Mouse (Mus musculus) midbrain, embryonic 11.5 days (tissue): Measurements from ENCODE around the gene Ankrd52. TPM values are rescaled to one million over a fixed set of nuclear protein-coding genes. Genes with fewer than 3 reads are reported as not detected.

Experiments used
- ATAC-seq: fragments of 200-750 bp; cut with Nextera tagmentation; 2 replicates; pipeline ENCODE4 v1.8.0; 2017; ENCODE audit warnings: moderate TSS enrichment, moderate library complexity; ENCODE audit not compliant: low FRiP score
- DNase-seq: peaks from one replicate; pipeline ENCODE4 v3.0.0; 2015; ENCODE audit warnings: low spot score; ENCODE audit errors: missing footprints
- H3K27ac ChIP-seq: fragments of 300-500 bp; sonication (generic); 2 replicates; pipeline ENCODE4 v1.5.1; 2014; ENCODE audit warnings: low read depth, low read length
- H3K27me3 ChIP-seq: fragments of 300-500 bp; sonication (generic); 2 replicates; pipeline ENCODE4 v1.6.1; 2014; ENCODE audit warnings: mild to moderate bottlenecking, low read length, moderate library complexity, mixed read lengths; ENCODE audit not compliant: control insufficient read depth, insufficient read depth
- H3K36me3 ChIP-seq: fragments of 300-500 bp; sonication (generic); 2 replicates; pipeline ENCODE4 v1.6.1; 2014; ENCODE audit warnings: mild to moderate bottlenecking, low read length, moderate library complexity, mixed read lengths; ENCODE audit not compliant: control insufficient read depth, insufficient read depth
- H3K4me1 ChIP-seq: fragments of 300-500 bp; sonication (generic); 2 replicates; pipeline ENCODE4 v1.6.1; 2014; ENCODE audit warnings: low read length; ENCODE audit not compliant: control insufficient read depth, insufficient read depth
- H3K4me2 ChIP-seq: fragments of 300-500 bp; sonication (generic); 2 replicates; pipeline ENCODE4 v1.6.1; 2014; ENCODE audit warnings: mild to moderate bottlenecking, moderate library complexity
- H3K4me3 ChIP-seq: fragments of 300-500 bp; sonication (generic); 2 replicates; pipeline ENCODE4 v1.5.1; 2014; ENCODE audit warnings: low read depth, low read length
- H3K9ac ChIP-seq: fragments of 300-500 bp; sonication (generic); 2 replicates; pipeline ENCODE4 v1.6.1; 2014; ENCODE audit warnings: low read length
- H3K9me3 ChIP-seq: fragments of 300-500 bp; sonication (generic); 2 replicates; pipeline ENCODE4 v1.6.1; 2016; ENCODE audit warnings: low read length; ENCODE audit not compliant: control insufficient read depth
- WGBS: fragments of 180-500 bp; shearing (Covaris S2); extraction: QIAGEN DNeasy Blood & Tissue Kit; methylation state at CpG from one replicate; pipeline ENCODE4 v1.1.7; 2014; 5-methylcytosine and 5-hydroxymethylcytosine counted together
- polyA plus RNA-seq: library from polyadenylated mRNA; unstranded; fragments of >200 nt; fragmentation: Nextera tagmentation; extraction: Ambion mirVana; gene quantifications from 2 replicates; pipeline ENCODE4 v1.2.1, GENCODE M21; 2014

Ankrd52 gene
- polyA plus RNA-seq, 1 experiment from 2014 or later = 8.6 TPM

DNA sequence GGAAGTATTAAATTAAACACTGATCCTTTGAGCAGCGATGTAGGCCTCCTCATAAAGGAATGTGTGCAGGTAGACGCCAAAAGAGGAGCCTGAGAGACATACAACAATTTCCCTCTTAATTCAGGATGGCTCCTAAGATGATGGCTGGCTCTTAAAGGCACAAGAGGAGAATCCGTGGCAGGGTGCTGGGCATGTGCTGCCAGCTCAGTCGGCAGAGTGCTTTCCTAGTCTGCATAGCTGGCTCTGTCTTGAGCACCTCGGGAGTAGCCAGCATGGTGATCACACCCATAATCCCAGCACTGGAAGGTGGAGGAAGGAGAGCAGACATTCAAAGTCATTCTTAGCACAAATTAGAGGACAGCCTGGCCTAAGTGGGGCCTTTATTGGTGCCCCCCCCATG lies 59.0 kb downstream of the Ankrd52 start:
- Histone ChIP-seq H3K4me2 (no peak overlapping the region), H3K4me1 (no peaks in the 10 kb centered on the region), H3K9me3 (no peaks in the 10 kb centered on the region), H3K27ac (no peak overlapping the region), H3K36me3 (peaks cover 16% of the 10 kb centered on the region), H3K9ac (no peak overlapping the region), H3K27me3 (no peaks in the 10 kb centered on the region), H3K4me3 (no peak overlapping the region)
- 94% methylated on average over 5 of the region's 5 CpGs for WGBS
- DNase-seq (no peak), ATAC-seq (no peak)

DNA sequence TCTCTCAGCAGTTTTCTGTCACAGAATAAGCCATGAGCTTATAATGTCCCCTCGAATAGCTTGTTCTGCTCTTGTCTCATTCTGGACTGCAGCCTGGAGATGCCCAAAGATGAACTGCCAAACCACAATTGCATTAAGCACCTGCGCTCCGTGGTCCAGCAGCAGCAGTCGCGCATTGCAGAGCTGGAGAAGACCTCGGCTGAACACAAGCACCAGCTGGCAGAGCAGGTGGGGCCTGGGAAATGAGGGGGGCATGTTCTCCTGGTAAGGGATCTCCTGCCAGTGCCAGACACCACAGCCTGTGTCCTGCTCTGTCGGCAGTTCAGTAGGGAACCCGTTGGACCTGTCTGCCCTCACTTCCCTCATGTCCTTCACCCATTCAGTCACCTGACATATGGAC lies 59.5 kb downstream of the Ankrd52 start:
- Histone ChIP-seq H3K4me3 (no peak overlapping the region), H3K36me3 (peaks cover 16% of the 10 kb centered on the region), H3K4me2 (no peak overlapping the region), H3K9me3 (no peaks in the 10 kb centered on the region), H3K27me3 (no peaks in the 10 kb centered on the region), H3K9ac (no peak overlapping the region), H3K27ac (no peak overlapping the region), H3K4me1 (no peaks in the 10 kb centered on the region)
- DNase-seq (no peak), ATAC-seq (no peak)
- 94% methylated on average over 8 of the region's 8 CpGs for WGBS

GRCm38 (mm10) chr10:128438675-128439279 lies 61.9 kb downstream of the Ankrd52 start:
- Histone ChIP-seq H3K27me3 (no peaks in the 10 kb centered on the region), H3K27ac (no peak overlapping the region), H3K4me1 (no peaks in the 10 kb centered on the region), H3K9me3 (no peaks in the 10 kb centered on the region), H3K36me3 (peaks cover 16% of the 10 kb centered on the region), H3K4me2 (no peak overlapping the region), H3K9ac (no peak overlapping the region), H3K4me3 (no peak overlapping the region)
- ATAC-seq = no peak
- DNase-seq = no peak
- 85% methylated on average over 10 of the region's 10 CpGs for WGBS

DNA sequence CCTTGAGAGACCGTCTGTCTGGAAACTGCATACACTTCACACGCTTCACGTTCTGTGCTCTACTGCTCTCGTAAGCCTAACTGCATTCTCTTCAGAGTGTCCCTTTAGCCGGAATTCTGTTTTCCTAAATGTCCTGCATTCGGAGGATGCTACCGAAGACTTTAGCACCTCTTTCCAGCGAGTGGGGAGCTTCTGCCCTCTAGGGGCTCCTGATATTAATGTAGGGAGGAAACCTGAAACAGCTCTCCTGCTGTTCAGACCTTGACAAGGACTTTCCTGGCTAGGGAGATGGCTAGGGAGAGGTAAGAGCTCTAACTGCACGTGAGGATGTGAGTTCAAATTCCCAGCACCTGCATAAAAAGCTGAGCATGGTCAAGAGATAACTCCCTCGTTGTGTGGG lies 63.5 kb downstream of the Ankrd52 start:
- WGBS = 68% methylated on average over 10 of the region's 10 CpGs
- DNase-seq = no peak
- H3K27ac ChIP-seq = no peak overlapping the region
- H3K36me3 ChIP-seq = peaks cover 16% of the 10 kb centered on the region
- no peak overlapping the region for H3K4me3 ChIP-seq
- no peak overlapping the region for H3K4me2 ChIP-seq
- no peak overlapping the region for H3K9ac ChIP-seq
- H3K27me3 ChIP-seq = no peaks in the 10 kb centered on the region
- H3K9me3 ChIP-seq = no peaks in the 10 kb centered on the region
- no peak for ATAC-seq
- H3K4me1 ChIP-seq = no peaks in the 10 kb centered on the region

GRCm38 (mm10) chr10:128441324-128442119 lies 64.6 kb downstream of the Ankrd52 start:
- H3K27me3 ChIP-seq = no peaks in the 10 kb centered on the region
- ATAC-seq (no peak), DNase-seq (no peak)
- no peak overlapping the region for H3K9ac ChIP-seq
- H3K4me2 ChIP-seq = no peak overlapping the region
- no peaks in the 10 kb centered on the region for H3K4me1 ChIP-seq
- H3K36me3 ChIP-seq = peaks cover 11% of the 10 kb centered on the region
- 89% methylated on average over 10 of the region's 10 CpGs for WGBS
- no peak overlapping the region for H3K27ac ChIP-seq
- no peaks in the 10 kb centered on the region for H3K9me3 ChIP-seq
- H3K4me3 ChIP-seq = no peak overlapping the region

DNA sequence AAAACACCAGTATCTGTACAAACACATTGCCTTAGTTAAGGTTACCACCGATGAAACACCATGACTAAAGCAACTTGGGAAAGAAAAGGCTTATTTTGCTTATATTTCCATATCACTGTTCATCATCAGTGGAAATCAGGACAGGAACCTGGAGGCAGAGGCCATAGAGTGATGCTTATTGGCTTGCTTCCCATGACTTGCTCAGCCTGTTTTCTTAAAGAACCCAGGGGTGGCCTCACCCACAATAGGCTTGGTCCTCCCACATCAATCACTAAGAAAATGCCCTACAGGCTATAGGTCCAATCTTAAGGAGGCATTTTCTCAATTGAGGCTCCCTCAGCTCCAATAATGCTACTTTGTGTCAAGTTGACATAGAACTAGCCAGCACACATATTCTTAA lies 65.8 kb downstream of the Ankrd52 start:
- Histone ChIP-seq H3K9me3 (no peaks in the 10 kb centered on the region), H3K27ac (no peak overlapping the region), H3K27me3 (no peaks in the 10 kb centered on the region), H3K9ac (no peak overlapping the region), H3K4me2 (no peak overlapping the region), H3K4me1 (no peaks in the 10 kb centered on the region), H3K4me3 (no peak overlapping the region), H3K36me3 (peaks cover 5% of the 10 kb centered on the region)
- no peak for ATAC-seq
- no peak for DNase-seq
- 87% methylated on average over 1 of the region's 1 CpGs for WGBS

DNA sequence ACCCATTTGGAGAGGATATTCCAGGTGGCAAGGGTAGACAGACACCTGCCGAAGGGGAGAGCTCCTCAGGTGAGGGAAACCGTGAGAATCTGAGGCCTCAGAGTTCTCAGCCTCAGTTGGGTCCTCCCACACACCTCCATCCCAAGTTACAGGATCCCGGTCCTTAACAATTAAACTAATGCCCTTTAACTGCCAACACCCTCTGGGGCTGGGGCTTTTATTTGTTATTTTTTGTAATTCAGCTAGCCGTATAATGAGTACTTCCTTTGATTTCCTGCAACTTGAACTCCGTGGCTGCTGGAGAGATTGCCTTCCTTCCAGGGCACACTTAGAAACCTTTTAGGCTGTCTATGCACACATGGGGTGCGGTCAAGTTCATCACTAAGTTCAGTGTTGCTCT lies 67.4 kb downstream of the Ankrd52 start:
- Histone ChIP-seq H3K4me1 (no peaks in the 10 kb centered on the region), H3K27ac (no peak overlapping the region), H3K9ac (no peak overlapping the region), H3K27me3 (no peaks in the 10 kb centered on the region), H3K36me3 (peaks cover 3% of the 10 kb centered on the region), H3K4me3 (no peak overlapping the region), H3K4me2 (no peak overlapping the region), H3K9me3 (no peaks in the 10 kb centered on the region)
- no peak for DNase-seq
- WGBS = 80% methylated on average over 6 of the region's 6 CpGs
- ATAC-seq = no peak

DNA sequence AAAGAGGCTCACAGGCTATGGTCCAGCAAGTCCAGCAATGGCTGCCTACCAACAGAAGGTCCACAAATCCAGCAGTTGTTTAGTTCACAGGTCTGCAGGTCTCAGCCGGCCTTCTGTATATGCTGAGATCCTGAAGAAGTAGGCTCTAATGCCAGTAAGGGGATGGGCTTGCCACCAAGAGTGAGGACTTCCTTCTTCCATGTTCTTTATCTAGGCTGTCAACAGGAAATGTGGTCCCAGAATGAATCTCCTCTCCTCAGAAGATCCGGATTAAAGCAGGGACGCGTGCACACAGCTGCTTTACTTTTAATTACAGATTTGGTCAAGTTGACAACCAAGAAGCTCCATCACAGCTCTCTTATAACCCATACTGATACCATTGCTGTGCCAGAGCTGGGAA lies 68.5 kb downstream of the Ankrd52 start:
- ATAC-seq = no peak
- Histone ChIP-seq H3K27me3 (no peaks in the 10 kb centered on the region), H3K4me2 (no peak overlapping the region), H3K36me3 (peaks cover 3% of the 10 kb centered on the region), H3K4me3 (no peak overlapping the region), H3K4me1 (no peaks in the 10 kb centered on the region), H3K27ac (no peak overlapping the region), H3K9me3 (no peaks in the 10 kb centered on the region), H3K9ac (no peak overlapping the region)
- 90% methylated on average over 4 of the region's 4 CpGs for WGBS
- no peak for DNase-seq

GRCm38 (mm10) chr10:128451014-128451413 lies 74.1 kb downstream of the Ankrd52 start:
- WGBS = 88% methylated on average over 6 of the region's 6 CpGs
- Histone ChIP-seq H3K36me3 (no peaks in the 10 kb centered on the region), H3K4me3 (no peak overlapping the region), H3K4me2 (no peak overlapping the region), H3K9ac (no peak overlapping the region), H3K27ac (no peak overlapping the region), H3K9me3 (no peaks in the 10 kb centered on the region), H3K27me3 (no peaks in the 10 kb centered on the region), H3K4me1 (no peaks in the 10 kb centered on the region)
- ATAC-seq (no peak), DNase-seq (no peak)
